Mouse (Mus musculus): ENCODE measurements at regions not wholly inside any gene's neighbourhood (a gene's known extent, or its start where the extent isn't known, plus 50 kb on each side); places are given as distances from the start of the nearest gene placed in this dataset.

DNA sequence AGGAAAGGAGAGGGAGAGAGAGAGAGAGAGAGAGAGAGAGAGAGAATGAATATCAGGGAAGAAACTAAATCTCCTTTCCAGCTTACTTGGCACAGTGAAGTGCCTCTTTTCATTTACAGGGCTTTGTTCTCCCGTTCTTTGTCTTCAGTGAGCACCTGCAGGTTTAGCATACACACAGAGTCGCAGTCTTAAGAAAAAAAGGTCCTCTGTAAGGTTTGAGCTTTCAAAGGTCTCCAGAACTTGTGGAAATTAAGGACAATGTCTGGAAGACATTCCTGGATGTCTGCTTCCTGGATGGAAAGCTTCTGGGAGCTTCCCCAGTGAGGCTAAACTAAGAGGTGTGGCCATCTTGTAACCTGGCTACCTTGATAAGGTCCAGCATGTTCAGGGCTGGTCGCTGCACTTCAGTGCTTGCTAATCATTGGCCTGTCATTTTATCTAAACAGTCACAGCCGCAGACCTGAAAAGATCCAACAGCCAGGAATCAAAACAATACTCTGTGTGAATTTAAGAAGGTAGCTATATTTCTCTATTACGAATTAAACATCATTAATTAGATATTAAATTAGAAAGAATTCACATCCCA is 113.1 kb upstream of the Ralgapa2 start:
- DNase-seq (ENCODE audit: low read depth, low spot score), result no peak

DNA sequence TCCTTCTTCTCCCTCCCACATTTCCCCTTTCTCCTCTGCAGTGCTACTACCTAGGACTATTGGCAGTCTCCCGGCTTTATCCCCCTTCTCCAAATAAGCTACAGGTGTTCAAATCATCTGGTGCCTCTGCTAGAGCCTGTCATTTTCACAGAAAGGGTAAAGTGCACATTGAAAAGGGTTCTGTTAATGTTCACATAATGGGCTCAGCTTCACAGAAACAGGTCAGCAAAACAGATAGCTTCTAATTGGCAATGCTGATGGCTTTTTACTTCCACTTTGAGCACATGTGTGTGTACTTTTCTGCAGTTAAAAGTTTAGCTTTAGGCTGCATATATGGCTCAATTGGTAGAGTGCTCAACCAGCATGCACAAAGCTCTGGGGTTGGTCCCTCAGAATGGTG is 114.4 kb upstream of the Ralgapa2 start:
- no peak for DNase-seq (ENCODE audit: low read depth, low spot score)

DNA sequence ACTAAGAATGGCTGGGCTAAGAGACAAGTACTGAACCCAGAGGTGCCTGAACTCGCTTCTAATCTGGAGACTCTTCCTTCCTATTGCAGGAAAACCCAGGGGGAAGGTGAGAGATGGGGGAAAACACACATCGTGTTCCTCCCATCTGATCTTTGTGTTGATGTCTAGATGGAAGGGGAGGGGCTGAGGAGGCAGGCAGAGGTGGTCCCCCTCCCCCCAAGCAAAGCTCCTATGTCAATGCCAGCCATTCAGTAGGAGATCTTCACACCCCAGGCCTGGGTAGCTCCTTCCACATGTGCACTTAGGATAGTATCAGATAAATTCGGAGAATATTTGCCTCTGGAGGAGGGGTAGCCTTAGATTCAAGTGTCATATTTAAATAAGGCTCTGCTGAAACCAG is 118.0 kb upstream of the Ralgapa2 start:
- DNase-seq (ENCODE audit: low read depth, low spot score), result no peak

DNA sequence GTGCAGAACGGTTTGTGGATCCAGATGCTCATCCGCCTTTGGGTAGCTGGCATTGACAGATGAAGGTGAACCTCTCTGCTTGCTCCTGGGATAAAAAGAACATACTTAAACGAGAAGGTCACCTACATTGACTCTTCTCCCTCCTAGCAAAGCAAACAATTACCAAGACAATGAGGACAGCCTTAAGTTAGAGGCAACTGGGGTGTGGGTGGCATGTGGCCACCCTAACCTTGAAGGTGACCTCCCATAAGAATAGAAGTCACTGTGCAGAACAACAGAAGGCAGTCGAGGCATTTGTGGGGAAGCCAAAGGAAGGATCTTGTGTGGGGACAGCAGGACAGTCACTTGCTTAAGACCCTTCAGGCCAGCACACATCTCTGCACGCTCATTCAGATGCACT is 119.0 kb upstream of the Ralgapa2 start:
- DNase-seq (ENCODE audit: low read depth, low spot score), result no peak

DNA sequence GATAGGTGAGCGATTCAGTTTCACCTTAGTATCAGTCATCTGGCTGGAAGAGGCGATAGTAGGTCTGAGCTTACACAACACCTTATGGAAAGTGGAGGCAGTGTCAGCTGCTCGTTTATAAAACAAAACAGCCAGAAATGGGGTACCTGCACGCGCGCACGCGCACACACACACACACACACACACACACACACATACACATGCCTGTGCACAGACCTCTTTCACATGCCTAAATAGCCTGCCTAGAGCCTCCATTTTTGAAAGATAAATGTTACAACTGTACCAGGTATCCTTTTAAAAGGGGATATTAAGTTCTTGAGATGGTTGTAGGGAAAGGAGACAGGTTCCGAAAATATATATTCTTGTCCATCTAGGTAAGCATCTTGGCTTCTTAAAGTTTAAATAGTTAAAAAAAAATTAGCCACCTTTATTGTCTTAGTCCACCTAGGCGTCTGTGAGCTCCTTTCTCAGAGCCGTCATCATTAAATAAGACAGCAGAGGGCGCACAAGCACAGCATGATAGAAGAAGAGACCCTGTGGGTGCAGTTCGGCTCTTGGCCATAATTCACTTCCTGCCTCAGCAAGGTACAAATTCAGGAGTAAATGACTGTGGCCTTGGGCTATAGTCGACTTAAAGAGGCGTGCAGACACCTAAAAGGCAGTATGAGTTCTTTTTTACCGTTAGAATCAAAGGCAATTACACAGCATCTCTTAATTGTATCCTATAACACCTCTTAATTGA is 121.4 kb upstream of the Ralgapa2 start:
- peak; percentile 53 for DNase-seq (ENCODE audit: low read depth, low spot score)

DNA sequence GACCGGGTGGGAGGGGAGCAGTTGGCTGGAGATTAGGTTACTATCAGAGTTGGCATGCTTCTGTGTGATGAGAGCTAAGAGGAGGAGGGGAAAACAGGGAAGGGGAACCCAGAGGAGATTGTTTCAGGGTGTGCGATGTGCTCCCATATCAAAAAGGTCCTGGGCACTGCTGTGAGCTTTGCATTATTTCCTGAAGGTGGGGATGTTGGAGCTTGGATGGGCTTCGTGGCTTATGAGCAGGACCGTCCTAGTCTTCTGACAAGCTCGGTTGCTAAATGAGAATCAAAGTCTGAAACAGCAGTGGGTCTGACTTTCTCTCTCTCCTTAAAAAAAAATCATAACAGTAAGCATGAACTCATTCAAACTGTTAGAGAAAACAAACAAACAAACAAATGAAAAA is 125.4 kb upstream of the Ralgapa2 start:
- DNase-seq (ENCODE audit: low read depth, low spot score), result no peak

DNA sequence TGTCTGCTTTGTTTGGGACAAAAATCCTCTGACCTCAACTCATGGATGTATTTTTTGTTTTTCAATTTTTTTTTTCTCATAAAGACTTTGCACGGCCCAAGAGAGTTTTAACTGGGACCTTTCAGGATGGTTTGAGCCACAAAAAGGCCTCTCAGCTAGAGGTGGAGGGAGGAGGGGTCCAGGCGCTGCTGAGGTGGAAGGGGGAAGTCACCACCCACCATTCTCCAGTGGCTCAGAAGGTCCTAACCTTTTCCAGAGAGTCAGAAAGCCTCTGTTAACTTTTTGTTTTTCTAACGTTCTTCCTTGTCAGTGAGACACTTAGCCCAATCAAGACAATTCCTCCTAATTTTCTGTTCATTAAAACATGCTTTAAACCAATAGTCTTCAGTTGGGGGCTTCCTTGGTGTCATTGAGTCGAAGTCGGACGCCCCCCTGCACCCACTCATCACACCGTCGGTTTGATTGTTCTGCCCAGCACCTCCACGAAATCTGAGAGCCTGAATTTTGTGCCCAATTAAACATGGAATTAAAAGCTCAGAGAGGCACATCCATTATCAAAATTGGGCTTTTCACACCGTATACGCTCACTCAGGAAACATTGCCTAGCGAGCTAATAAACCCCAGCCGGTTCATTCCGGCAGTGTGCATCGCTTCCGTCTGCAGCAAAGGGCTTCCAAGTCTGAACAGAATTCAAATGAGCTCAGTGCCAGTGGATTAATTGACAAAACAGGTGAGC is 134.3 kb upstream of the Ralgapa2 start:
- DNase-seq (ENCODE audit: low read depth, low spot score), result no peak

DNA sequence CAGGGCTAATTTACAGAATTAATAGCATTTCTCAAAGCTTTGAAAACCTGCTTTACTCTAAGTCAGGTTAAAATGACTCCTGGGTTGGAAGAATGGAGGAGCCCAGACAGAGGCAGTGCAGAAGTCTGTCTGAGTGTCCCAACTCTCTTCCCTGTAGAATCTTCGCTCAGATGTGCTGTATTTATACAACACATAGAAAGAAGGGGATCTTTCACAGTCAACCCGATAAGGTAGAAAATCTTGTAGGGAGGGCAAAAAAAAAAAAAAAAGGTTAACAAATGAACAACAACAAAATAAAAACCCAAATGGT is 134.8 kb upstream of the Ralgapa2 start:
- no peak for DNase-seq (ENCODE audit: low read depth, low spot score)

DNA sequence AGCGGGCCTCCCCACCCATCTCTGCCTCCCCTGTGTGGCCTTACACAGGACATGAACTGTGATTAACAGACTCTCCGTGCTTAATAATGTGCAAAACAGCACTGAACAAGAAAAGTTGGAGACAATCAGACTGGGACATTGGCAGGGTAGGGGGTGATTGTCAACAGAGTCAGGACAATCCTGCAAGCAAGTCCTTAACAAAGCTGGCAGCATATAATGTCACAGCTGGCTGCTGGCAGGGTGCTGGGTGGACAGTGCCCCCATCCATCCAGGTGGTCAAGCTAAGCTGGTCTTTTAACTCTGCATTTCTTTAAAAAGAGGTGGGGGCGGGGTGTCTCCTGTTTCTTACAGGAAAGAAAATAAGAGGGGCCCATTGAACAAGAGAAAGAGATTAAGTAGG is 149.2 kb upstream of the Ralgapa2 start:
- no peak for DNase-seq (ENCODE audit: low read depth, low spot score)

DNA sequence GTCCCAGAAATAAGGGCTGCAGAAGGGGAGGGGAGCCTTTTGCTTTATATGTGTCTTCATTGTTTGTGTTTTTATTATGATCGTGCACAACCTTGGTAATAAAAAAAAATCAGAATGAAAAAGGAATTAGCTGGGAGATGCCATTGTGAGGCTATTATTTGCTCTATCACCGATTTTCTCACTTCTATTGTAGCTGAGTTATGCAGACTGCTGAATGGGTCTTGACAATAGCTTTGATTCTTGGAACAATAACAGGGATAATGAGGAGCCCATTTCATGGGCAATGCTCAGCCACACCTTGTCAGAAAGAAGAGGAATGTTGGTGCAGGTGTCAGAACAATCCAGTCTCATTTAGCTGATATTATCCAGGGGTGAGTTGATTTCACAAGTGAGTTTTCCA is 160.6 kb upstream of the Ralgapa2 start:
- no peak for DNase-seq (ENCODE audit: low read depth, low spot score)

DNA sequence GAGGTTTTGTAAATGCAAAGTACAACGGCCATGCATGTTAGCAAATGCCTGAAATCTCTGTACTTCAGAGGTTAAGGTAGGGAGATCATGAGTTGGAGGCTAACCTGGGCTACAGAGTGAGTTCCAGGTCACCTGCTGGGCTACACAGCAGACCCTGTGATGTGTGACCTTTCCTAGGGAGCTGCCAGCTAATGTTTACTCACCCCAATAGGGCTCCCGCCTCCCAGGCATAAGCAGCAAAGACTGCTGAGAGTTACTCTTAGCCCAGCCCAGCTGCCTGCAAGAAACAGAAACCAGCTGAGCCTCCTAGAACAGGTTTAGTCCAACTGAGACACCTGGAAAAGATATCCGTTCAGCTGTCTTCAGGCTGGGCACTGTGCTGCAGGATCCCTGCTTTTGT is 169.8 kb upstream of the Ralgapa2 start:
- DNase-seq (ENCODE audit: low read depth, low spot score), result no peak

DNA sequence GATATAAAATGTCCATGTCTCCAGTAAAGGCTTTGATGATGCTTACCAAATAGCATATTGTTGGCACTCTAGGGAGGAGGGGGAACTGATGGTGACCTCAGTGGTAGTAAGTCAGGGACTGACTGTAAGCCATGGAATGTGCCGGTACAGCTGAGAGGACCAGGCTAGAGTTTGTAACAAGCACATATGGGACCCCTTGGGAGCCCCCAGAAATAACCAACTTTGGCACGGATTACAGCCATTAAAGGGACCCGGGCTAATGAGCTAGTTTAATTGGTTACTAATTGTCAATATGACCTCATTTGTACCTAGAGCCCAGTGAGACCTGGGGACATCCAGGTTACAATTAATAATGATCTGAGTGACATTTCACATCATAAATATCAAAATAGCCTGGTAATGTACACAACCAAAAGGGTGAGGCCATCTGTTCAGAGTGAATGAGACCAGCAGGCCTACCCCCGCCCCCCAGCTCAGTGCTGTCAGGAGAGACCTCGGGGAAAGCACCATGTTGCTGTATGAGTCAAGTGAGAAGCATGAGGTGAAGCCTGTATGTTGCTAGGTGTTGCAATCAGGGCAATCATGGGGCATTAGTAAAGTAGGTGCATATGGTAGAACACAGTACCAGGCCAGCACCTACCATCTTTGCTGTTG is 169.7 kb upstream of the Kiz start:
- no peak for DNase-seq (ENCODE audit: low read depth, low spot score)

DNA sequence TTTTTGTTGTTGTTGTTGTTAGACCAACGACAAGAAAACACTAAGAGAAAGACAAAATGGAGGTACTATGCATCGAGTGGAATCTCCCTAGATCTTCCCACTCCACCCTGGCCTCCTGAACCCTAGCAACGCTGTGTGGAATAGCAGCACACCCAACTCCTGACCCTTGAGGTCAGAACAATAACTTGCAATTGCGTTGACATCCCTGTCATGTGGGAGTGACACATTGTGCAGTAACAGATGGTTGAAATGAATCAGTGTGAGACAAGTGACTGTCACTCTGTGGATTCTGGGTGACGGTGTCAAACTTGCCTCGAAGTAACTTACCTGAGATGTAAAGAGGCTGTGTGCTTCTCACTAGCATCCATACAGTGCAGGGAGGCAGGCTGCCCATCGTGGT is 167.1 kb upstream of the Kiz start:
- no peak for DNase-seq (ENCODE audit: low read depth, low spot score)

DNA sequence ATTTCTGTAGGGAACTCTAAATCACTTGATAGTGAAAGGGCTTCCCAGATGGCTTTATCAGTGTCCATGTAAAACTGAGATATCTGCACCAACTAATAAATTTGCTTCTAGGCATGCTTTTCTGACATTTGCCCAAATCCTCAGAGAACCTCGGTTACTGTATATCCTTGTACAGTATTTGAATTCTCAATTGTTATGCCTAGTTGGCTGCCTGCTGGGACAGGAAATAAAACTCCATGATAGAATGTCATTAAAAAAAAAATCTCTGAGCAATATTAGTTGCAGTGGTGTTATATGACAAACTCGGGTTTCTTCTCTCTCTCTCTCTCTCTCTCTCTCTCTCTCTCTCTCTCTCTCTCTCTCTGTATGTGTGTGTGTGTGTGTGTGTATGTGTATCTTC is 162.2 kb upstream of the Kiz start:
- no peak for DNase-seq (ENCODE audit: low read depth, low spot score)

DNA sequence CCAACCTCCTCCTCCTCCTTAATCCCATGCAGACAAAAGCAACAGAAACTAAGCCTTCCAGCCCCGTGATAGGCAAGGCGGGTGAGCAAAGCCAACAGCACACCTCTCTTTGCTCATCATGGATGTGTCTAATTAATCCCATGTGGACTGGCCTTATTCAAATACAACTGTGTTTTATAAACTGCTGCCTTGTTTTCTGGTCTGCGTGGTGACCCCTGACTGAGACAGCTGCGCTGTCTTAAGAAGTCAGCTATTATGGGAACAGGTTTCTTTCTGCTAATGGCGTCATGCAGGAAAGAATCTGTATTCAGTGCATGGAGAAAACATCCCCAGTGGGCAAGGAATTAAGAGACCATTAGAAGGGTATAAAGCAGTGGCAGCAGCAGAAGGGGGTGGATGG is 161.6 kb upstream of the Kiz start:
- DNase-seq (ENCODE audit: low read depth, low spot score), result no peak

DNA sequence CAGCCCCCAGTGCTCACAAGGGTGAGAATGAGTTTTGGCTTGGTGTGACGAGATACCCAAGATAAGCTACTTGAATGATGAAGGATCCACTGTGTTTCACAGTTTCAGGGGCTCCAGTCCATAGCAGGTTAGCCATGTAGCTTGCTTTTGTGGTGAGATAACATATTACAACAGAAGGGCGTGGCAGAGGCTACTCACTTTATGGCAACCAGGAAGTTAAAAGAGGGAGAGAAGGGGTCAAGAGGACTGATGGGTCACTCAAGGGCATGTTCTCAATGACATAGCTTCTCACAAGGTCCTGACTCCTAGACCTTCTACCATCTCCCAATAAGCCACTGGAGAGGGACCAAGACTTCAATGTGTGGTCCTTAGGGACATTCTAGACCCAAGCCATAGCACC is 159.4 kb upstream of the Kiz start:
- no peak for DNase-seq (ENCODE audit: low read depth, low spot score)

DNA sequence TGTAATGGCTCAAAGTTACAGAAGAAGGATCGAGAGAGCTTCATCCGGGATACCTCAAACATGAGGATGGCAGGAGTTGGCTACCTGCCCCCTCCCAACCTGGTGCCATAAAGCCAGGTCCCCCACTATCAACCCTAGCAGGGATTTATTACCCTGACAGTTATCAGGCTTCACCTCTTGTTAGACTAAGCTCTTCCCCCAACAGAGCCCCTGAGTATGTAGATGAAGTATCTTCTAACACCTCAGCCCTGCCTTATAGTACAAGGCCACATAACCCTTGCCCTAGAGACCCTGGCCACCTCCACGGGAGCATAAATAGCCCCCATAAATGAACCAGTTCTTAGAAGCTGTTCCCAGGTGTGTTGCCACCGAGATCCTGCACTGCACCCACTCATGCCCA is 158.9 kb upstream of the Kiz start:
- DNase-seq (ENCODE audit: low read depth, low spot score), result no peak

DNA sequence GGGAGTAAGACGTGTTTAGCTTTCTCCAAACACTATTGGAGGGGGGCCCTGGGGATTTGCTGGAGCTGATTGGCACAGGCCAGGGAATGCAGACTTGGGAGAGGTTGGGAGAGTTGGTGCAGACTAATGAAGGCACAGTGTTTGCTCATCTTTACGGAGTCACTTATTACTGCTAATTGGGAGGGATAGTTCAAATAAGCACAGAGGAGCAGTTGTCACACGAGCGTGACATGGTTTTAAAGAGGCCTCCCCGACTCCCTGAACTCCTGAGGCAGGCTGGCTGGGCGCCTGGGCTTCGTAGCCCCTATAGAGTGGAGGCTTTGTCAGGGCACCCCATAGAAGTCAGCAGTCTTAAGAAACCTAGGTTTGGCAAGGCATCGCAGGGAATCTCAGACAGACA is 145.0 kb upstream of the Kiz start:
- no peak for DNase-seq (ENCODE audit: low read depth, low spot score)

DNA sequence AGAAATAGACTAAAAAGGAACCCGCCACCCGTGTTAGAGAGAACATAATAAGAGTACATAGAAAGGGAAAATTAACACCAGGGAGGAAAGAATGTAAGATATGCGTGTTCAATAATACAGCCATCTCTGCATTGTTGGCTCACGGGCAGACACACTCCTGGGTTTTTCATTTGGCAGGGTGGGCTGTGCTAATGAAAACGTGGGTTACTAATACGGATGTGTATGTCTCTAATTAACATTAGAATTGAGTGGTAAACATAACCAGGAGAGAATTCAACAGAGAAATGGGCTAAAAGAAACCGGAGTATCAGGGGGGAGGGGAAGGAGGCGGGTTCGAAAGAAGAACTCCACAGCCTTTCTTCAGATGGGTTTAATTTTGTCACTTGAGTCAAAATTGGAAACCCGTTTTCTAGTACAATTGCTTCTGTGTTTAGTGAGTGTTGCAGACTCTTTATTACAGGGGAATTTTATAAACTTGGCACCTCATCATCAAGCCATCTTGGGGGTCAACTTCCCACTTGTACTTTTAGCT is 134.4 kb upstream of the Kiz start:
- no peak for DNase-seq (ENCODE audit: low read depth, low spot score)

DNA sequence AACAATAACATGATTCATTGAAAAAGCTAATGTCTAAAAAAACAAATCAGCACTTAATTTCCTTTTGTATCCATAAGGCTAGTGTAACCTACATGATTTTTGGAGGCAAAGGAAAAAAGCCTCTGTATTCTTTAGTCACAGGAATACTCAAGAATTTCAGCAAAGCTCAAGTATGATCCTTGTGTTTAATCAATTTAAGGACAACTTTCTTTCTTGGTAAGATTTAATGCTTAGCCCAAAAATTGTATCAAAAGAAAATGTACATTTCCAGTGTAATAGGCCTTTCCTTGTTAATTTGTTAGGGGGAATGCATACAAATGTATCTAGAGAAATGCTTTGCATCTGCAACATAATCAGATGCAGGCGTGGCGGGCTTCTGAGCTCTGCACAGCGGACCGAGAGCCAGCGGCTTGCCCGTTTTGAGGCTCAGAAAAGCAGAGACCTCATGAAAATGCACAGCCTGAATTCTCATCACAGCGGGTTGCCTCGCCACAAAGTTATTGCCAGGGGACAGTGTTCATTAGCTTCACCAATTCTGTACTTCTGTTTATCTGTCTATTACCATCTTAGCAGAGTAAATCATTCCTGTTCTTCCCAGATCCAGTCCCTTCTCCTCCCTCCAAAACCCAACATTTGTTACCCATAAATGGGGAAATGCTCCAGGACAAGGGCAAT is 133.2 kb upstream of the Kiz start:
- no peak for DNase-seq (ENCODE audit: low read depth, low spot score)

DNA sequence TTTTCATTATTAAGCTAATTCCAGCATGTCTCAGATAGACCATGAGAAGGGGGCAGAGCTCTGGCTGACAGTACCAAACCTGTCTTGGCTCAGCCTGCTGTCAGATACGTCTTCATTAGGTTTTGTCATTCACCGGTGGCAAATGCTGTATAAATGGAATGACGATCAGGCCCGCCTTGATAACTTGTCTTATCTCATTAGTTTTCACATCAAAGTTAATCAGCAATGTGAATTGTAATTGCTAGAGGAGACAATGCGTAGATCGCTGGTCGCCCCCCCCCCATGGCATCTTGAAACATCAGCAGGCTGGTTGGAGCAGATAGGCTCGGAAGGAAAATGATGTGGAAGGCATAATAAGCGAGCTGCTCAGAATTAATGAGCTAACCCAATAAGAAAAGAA is 132.5 kb upstream of the Kiz start:
- DNase-seq (ENCODE audit: low read depth, low spot score), result no peak

DNA sequence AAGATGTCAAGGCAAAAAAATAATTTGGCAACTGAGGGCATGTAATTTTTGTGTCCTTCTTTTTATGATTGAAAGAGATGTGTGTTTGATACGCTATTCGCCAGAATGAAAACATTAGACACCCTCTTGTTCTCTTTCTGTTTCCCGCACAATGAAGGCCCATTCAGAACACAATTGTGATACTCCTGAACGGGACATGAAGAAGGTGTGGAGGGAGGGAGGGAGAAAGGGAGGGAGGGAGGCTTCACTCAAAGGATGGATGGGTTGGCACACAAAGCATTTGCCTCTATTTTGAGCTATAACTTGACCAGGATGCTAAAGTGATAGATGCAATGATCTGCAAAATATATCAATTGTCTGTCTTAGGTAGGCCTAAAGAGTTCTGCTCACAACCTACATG is 132.0 kb upstream of the Kiz start:
- no peak for DNase-seq (ENCODE audit: low read depth, low spot score)
